Mouse (Mus musculus) stomach, embryonic 15.5 days (tissue): ENCODE measurements around the gene Krtap21-1. TPM values are rescaled to one million over a fixed set of nuclear protein-coding genes. Genes with fewer than 3 reads are reported as not detected.

Experiments
- ATAC-seq: fragments of 200-750 bp; cut with Nextera tagmentation; 2 replicates; pipeline ENCODE4 v1.8.0; 2017; ENCODE audit warnings: low read depth, moderate number of reproducible peaks, moderate TSS enrichment; ENCODE audit not compliant: insufficient read depth, low FRiP score
- H3K27ac ChIP-seq: fragments of 300-500 bp; sonication (generic); 2 replicates; pipeline ENCODE4 v1.5.1; 2015; ENCODE audit warnings: mild to moderate bottlenecking, inconsistent platforms
- H3K27me3 ChIP-seq: fragments of 300-500 bp; sonication (generic); replicated peaks from 2 replicates; pipeline ENCODE4 v1.6.1; 2015; ENCODE audit warnings: inconsistent platforms
- H3K36me3 ChIP-seq: fragments of 300-500 bp; sonication (generic); 2 replicates; pipeline ENCODE4 v1.6.1; 2015; ENCODE audit warnings: inconsistent platforms
- H3K4me1 ChIP-seq: fragments of 300-500 bp; sonication (generic); 2 replicates; pipeline ENCODE4 v1.6.1; 2015; ENCODE audit warnings: inconsistent platforms
- H3K4me2 ChIP-seq: fragments of 300-500 bp; sonication (generic); 2 replicates; pipeline ENCODE4 v1.6.1; 2015; ENCODE audit warnings: mild to moderate bottlenecking, inconsistent platforms
- H3K4me3 ChIP-seq: fragments of 300-500 bp; sonication (generic); replicated peaks from 2 replicates; pipeline ENCODE4 v1.5.1; 2015; ENCODE audit warnings: inconsistent platforms
- H3K9ac ChIP-seq: fragments of 300-500 bp; sonication (generic); 2 replicates; pipeline ENCODE4 v1.6.1; 2015; ENCODE audit warnings: inconsistent platforms
- H3K9me3 ChIP-seq: fragments of 300-500 bp; sonication (generic); 2 replicates; pipeline ENCODE4 v1.6.1; 2016; ENCODE audit warnings: inconsistent platforms
- WGBS: fragments of 180-500 bp; shearing (Covaris S2); methylation state at CpG from one replicate; pipeline ENCODE4 v1.1.7; 2015; 5-methylcytosine and 5-hydroxymethylcytosine counted together
- polyA plus RNA-seq: library from polyadenylated mRNA; unstranded; fragments of >200 nt; fragmentation: Nextera tagmentation; extraction: Ambion mirVana; gene quantifications from 2 replicates; pipeline ENCODE4 v1.2.1, GENCODE M21; 2015

The Krtap21-1 gene
- not detected in 2 replicates for polyA plus RNA-seq

DNA sequence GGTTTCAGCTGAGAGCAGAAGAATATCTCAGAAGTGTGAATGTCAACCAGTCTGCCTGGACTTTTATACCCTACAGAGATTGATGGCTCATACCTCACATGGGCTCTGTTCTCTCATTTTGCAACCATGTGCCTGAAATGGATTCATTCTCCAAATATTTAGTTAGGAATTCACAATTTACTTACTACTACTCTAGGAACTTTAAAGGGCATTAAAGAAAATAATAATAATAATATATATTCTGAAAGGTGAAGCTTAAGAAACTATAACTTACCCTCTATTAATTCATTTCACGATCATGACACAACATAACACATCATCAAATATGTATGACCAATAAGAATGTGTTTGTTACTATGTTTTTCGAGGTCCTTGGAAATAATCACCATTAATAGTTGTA is at the start of gene Krtap21-1:
Krtap21-1 (minus strand) TSS at position 101 of the 400 bp plus-strand sequence.
- ATAC-seq, result no peak
- Histone ChIP-seq H3K4me1 (no peaks in the 10 kb centered on the region), H3K4me2 (no peak within 1 kb of the TSS), H3K36me3 (no peaks in the 10 kb centered on the region), H3K4me3 (no peak within 1 kb of the TSS), H3K27ac (no peak within 1 kb of the TSS), H3K9me3 (no peaks in the 10 kb centered on the region), H3K27me3 (no peaks in the 10 kb centered on the region), H3K9ac (no peak within 1 kb of the TSS)
- 82% methylated on average over 2 of the region's 2 CpGs for WGBS

DNA sequence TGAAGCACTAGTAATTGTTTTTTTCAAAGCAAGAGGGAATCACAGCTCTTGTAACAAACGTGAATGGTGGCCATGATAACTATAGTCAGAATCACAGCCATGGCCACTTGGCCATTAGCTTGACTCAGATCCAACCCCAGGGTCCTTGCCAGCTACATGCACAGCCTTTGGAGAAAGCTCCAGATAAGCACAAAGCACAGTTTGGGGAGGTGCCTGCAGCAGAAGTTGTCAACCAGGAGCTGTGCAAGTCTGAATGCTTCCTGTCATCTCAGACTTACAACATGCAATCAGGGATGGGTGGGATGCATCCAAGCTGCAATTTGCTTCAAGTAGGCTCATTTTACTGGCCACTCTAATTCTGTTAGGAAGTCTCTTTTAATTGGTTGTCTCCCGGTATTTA is 25.9 kb upstream of the Krtap21-1 start:
- Histone ChIP-seq H3K4me2 (no peak overlapping the region), H3K27me3 (no peaks in the 10 kb centered on the region), H3K9me3 (no peaks in the 10 kb centered on the region), H3K4me3 (no peak overlapping the region), H3K4me1 (no peaks in the 10 kb centered on the region), H3K9ac (no peak overlapping the region), H3K36me3 (no peaks in the 10 kb centered on the region), H3K27ac (no peak overlapping the region)
- WGBS, result 83% methylated on average over 2 of the region's 2 CpGs
- no peak for ATAC-seq

DNA sequence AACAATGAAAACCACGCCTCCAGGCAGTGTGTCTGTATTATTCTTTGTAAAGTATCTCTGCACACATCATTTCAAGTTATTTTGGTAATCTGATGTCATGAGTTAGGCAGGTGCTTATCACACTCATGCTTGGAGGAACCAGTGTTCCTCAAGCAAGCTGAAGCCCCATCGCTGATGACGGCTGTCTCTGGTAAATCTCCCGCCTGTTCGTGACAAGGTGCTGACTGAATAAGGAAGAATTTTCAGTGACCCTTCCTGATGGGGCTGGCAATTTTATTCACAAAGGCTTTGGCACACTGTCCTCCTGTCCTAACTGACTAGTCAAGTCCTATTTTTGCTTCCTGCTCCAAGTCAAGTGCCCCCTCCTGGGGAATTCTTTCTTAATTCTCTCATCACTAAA is 21.6 kb upstream of the Krtap21-1 start:
- H3K4me2 ChIP-seq, result no peak overlapping the region
- H3K27ac ChIP-seq, result no peak overlapping the region
- no peaks in the 10 kb centered on the region for H3K9me3 ChIP-seq
- no peak for ATAC-seq
- no peaks in the 10 kb centered on the region for H3K36me3 ChIP-seq
- H3K4me1 ChIP-seq, result no peaks in the 10 kb centered on the region
- 86% methylated on average over 5 of the region's 5 CpGs for WGBS
- no peaks in the 10 kb centered on the region for H3K27me3 ChIP-seq
- H3K4me3 ChIP-seq, result no peak overlapping the region
- no peak overlapping the region for H3K9ac ChIP-seq

DNA sequence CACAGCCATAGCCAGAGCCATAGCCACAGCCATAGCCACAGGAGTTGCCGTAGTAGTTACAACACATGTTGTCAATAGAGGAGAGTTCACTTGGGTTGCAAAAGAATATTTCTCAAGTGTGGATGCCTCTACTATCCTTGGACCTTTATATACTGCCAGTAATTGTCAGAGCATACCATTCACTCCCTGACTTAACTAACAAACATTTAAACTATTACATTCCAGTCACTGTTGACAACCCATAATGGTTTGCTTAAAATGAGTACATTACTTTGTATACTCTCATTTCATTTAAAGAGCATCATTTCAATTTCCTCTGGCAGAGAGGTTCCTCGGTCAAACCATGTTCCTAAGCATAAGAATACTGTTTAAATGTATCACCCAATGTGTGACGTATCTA is 16.3 kb upstream of the Krtap21-1 start, which contains the start of gene Krtap6-2:
Krtap6-2 (minus strand) TSS at position 101 of the 400 bp plus-strand sequence.
- no peak for ATAC-seq
- H3K9me3 ChIP-seq, result no peaks in the 10 kb centered on the region
- no peak within 1 kb of the TSS for H3K27ac ChIP-seq
- no peaks in the 10 kb centered on the region for H3K27me3 ChIP-seq
- WGBS, result 91% methylated on average over 3 of the region's 3 CpGs
- no peak within 1 kb of the TSS for H3K9ac ChIP-seq
- no peaks in the 10 kb centered on the region for H3K36me3 ChIP-seq
- H3K4me2 ChIP-seq, result no peak within 1 kb of the TSS
- no peaks in the 10 kb centered on the region for H3K4me1 ChIP-seq
- H3K4me3 ChIP-seq, result no peak within 1 kb of the TSS

DNA sequence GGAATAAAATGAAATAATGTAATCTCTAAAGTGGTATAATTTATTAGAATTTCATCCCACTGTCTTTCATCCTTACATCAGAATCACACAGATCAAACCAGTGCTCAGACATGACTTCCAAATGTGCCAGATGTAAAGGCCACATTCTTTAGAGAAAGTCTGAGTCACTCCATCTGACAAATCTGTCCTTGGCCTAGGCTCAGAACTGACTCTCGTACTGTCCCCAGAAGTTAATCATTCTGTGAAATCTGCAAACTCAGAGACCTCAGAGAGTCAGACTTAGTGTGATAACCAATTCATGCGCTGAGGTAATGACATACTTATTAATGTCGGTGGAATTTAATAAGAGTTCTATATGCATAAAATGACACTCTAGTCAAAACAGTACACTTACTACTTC is 12.6 kb upstream of the Krtap21-1 start:
- no peak for ATAC-seq
- Histone ChIP-seq H3K9me3 (no peaks in the 10 kb centered on the region), H3K4me1 (no peaks in the 10 kb centered on the region), H3K27ac (no peak overlapping the region), H3K36me3 (no peaks in the 10 kb centered on the region), H3K4me2 (no peak overlapping the region), H3K4me3 (no peak overlapping the region), H3K9ac (no peak overlapping the region), H3K27me3 (no peaks in the 10 kb centered on the region)
- 74% methylated on average over 3 of the region's 3 CpGs for WGBS

DNA sequence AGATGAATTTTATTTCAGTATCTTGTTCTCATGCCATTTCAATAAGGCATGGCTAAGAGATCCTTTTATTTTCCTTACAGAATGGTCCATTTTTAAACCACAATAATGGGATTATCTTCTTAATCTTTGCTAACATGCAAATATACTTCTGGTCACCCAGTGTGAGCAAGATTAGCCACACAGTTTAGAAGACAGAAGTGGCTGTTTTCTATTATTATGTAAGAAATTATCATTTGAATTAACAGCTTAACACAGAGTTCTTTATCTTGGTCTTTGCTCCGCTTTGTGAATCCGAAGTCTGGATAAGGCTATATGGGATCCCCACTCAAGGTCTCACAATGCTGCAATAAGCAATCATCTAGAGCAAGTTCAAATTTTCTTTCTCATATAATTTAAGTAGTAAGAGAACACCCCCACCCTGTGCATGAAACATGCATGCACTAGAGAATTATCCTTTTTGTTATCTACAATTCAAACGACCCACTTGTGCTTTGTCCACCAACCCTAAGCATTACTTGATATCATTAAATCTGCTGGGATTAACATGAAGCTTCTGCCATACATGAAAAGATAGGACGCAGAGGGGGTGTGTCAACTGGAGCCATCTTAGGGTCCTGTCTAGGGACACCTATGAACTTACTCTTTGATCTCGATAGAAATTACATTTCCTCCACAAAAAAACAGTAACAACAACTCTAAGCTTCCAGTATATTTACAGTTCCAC is 6.8 kb upstream of the Krtap21-1 start:
- Histone ChIP-seq H3K4me1 (no peaks in the 10 kb centered on the region), H3K27me3 (no peaks in the 10 kb centered on the region)
- WGBS, result 82% methylated on average over 5 of the region's 5 CpGs

DNA sequence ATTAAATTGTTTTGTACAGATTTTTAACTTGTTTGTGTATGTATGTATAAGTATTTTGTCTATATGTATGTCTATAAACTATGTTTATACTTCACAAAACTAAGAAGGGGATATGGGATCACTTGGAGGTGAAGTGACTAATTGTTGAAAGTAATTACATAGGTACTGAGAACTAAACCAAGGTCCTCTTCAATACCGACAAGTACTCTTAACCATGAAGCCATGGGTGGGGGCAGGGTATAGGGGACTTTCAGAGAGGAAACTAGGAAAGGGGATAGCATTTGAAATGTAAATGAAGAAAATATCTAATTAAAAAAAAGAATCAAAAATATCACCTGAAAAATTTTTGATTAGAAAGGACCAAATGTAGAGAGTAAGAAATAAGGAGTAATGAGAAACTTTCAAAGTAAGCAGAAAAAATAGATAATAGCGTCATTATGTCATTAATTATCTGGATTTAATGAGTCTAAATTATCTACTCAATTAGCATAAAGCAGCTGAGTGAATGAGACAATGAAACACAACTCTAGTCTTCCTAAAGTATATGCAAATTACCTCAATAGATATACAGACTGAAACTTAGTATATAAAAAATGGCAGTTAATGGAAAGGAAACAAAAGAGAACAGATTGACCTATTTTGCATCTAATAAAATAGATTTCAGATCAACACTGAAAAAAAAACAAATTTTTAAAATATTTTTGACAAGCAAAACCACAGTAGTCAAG is 30.8 kb downstream of the Krtap21-1 start:
- WGBS, result 83% methylated on average over 2 of the region's 2 CpGs
- no peaks in the 10 kb centered on the region for H3K27me3 ChIP-seq
- H3K9ac ChIP-seq, result no peak overlapping the region
- H3K4me1 ChIP-seq, result no peaks in the 10 kb centered on the region
- no peak overlapping the region for H3K4me3 ChIP-seq
- no peak overlapping the region for H3K4me2 ChIP-seq
- H3K36me3 ChIP-seq, result no peaks in the 10 kb centered on the region
- H3K27ac ChIP-seq, result no peak overlapping the region
- ATAC-seq, result no peak
- H3K9me3 ChIP-seq, result no peaks in the 10 kb centered on the region

More for the DNA sequence above, 6.8 kb upstream of the Krtap21-1 start:
- Histone ChIP-seq H3K9me3 (no peaks in the 10 kb centered on the region), H3K27ac (no peak overlapping the region), H3K9ac (no peak overlapping the region), H3K36me3 (no peaks in the 10 kb centered on the region), H3K4me2 (no peak overlapping the region), H3K4me3 (no peak overlapping the region)
- no peak for ATAC-seq

Other genes starting within 250 kb of the Krtap21-1 start
- gene Gm9789, start 245.9 kb downstream of the Krtap21-1 start, polyA plus RNA-seq, result not detected in 2 replicates
- gene Gm7735, start 234.4 kb downstream of the Krtap21-1 start, polyA plus RNA-seq, result not detected in 2 replicates
- gene 1110057P08Rik, start 229.1 kb downstream of the Krtap21-1 start, polyA plus RNA-seq, result not detected in 2 replicates
- not detected in 2 replicates for gene Krtap20-2, start 198.0 kb downstream of the Krtap21-1 start, polyA plus RNA-seq
- gene Krtap6-2, start 16.2 kb upstream of the Krtap21-1 start, polyA plus RNA-seq, result not detected in 2 replicates
- not detected in 2 replicates for gene Krtap8-1, start 84.1 kb upstream of the Krtap21-1 start, polyA plus RNA-seq
- gene Krtap7-1, start 104.5 kb upstream of the Krtap21-1 start, polyA plus RNA-seq, result not detected in 2 replicates
- not detected in 2 replicates for gene Krtap11-1, start 167.3 kb upstream of the Krtap21-1 start, polyA plus RNA-seq